Mouse (Mus musculus): ENCODE measurements around the gene Ghrh.
A peak's percentile ranks its signal among the peaks of the same experiment; 100 is the strongest.

Gene Ghrh

GRCm38 (mm10) chr2:157306091-157307032, 40.9 kb downstream of the Ghrh start:
- DNase-seq: no peak

GRCm38 (mm10) chr2:157303096-157303495, 44.2 kb downstream of the Ghrh start:
- no peak for DNase-seq

- no peak for DNase-seq
Measured at GRCm38 (mm10) chr2:157300051-157300450, 47.3 kb downstream of the Ghrh start.

- no peak for DNase-seq
Measured at GRCm38 (mm10) chr2:157296105-157296689, 51.1 kb downstream of the Ghrh start.

GRCm38 (mm10) chr2:157292093-157292492, 55.2 kb downstream of the Ghrh start:
- peak; percentile 82 for DNase-seq

GRCm38 (mm10) chr2:157288996-157289395, 58.3 kb downstream of the Ghrh start:
- DNase-seq: no peak

GRCm38 (mm10) chr2:157287542-157287941, 59.8 kb downstream of the Ghrh start:
- DNase-seq: peak; percentile 61

- DNase-seq: no peak
Measured at GRCm38 (mm10) chr2:157283321-157283720, 64.0 kb downstream of the Ghrh start.

Measured in thymus, postnatal 4 days (tissue).